9 mouse cellular contexts compared by ENCODE assay signal in the genomic region with DNA sequence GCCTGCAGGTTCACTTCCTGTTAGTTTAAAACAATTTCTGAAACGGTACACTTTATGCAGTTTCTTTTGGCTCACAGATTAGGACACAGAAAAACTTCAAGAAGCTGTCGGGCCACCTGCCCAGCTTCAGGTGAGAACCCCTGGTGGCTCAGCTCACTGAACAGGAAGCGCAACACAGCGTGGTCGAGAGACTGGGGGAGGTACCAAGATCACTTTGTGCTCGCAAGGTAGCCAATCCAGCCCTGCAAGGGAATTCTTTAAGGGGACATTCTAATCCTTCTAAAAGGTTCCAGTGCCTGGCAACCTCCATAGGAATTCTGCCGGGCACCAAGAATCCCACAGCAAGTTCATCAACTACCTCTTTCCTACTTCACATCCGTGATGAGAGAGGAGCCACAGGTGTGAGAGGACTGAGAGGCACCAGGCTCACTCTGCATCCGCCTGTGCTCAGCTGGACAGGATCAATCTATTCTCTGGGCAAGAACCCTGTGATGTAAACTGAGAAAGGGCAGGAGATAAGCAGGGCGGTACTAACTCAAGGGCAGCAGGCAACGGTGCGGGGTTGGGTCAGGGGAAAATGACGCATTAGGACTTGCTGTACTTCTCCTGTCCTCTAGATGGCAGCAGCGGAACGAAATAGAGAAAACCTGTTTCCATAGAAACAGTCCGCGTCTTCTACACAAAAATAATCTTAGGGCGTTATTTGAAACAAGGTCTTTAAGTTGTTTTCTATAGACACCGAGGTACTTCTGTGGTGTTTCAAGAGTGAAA.
A peak's percentile ranks its signal among the peaks of the same experiment; 100 is the strongest.
DNase-seq lines count a peak whose midpoint lies in the region; ATAC-seq lines count a peak whose summit lies in the region.
"Had no signal": no experiment of that assay in that cellular context is flagged by ENCODE, and none has a peak within 500 bp of the region (broad histone marks: within the 10 kb centered on the region; RNA-seq: fewer than 3 reads in every experiment).

No protein-coding gene starts in this region.

- no peak overlapping the region for H3K27ac ChIP-seq in heart, embryonic 11.5 days (ENCODE audit: low read depth, low read length)
- no peak overlapping the region for H3K27ac ChIP-seq in kidney, embryonic 15.5 days
- H3K27ac ChIP-seq in limb, embryonic 15.5 days: no peak overlapping the region

- WGBS in heart, embryonic 11.5 days (ENCODE audit: insufficient replicate concordance): 2% methylated on average over 19 of the region's 19 CpGs
- 2% methylated on average over 19 of the region's 19 CpGs for WGBS in kidney, embryonic 15.5 days
- WGBS in limb, embryonic 15.5 days: 1% methylated on average over 19 of the region's 19 CpGs

- DNase-seq in CD4-positive helper T cell, adult 2 months (ENCODE audit: low read depth, low spot score): peak; percentile 82
- peak; percentile 67 for DNase-seq in brain, adult 2 months (ENCODE audit: low read depth, low spot score)
- DNase-seq in monocyte, adult 2 months (ENCODE audit: low read depth in 1 of 2, low spot score in 2 of 2): peak; percentile 7 to 15
- DNase-seq in spleen, postnatal 4 days (ENCODE audit: low spot score in 2 of 2): peak; percentile 43 to 78

- H3K4me3 ChIP-seq in heart, embryonic 11.5 days (ENCODE audit: low read depth, low read length): peak overlapping the region; percentile 26; the same call in 1 of the 2 replicates
- H3K4me3 ChIP-seq in kidney, embryonic 15.5 days (replicated peaks): peak overlapping the region; percentile 27
- H3K4me3 ChIP-seq in limb, embryonic 15.5 days: peak overlapping the region; percentile 13; the same call in 1 of the 2 replicates
- H3K4me3 ChIP-seq: erythroblast, embryonic 14.5 days had no signal

- H3K27me3 ChIP-seq in heart, embryonic 11.5 days (ENCODE audit: control insufficient read depth, insufficient read depth, low read length): peaks cover 11% of the 10 kb centered on the region; the same call in 1 of the 2 replicates
- peaks cover 25% of the 10 kb centered on the region for H3K27me3 ChIP-seq in kidney, embryonic 15.5 days
- H3K27me3 ChIP-seq in limb, embryonic 15.5 days: peaks cover 17% of the 10 kb centered on the region

- H3K9ac ChIP-seq in heart, embryonic 11.5 days (ENCODE audit: low read depth, low read length): no peak overlapping the region
- no peak overlapping the region for H3K9ac ChIP-seq in kidney, embryonic 15.5 days
- H3K9ac ChIP-seq in limb, embryonic 15.5 days: no peak overlapping the region

- no peaks in the 10 kb centered on the region for H3K9me3 ChIP-seq in heart, embryonic 11.5 days (replicated peaks; ENCODE audit: control insufficient read depth, low read length)
- no peaks in the 10 kb centered on the region for H3K9me3 ChIP-seq in kidney, embryonic 15.5 days (replicated peaks)
- no peaks in the 10 kb centered on the region for H3K9me3 ChIP-seq in limb, embryonic 15.5 days

- no peaks in the 10 kb centered on the region for H3K36me3 ChIP-seq in heart, embryonic 11.5 days (ENCODE audit: control insufficient read depth, insufficient read depth, low read length)
- no peaks in the 10 kb centered on the region for H3K36me3 ChIP-seq in kidney, embryonic 15.5 days
- H3K36me3 ChIP-seq in limb, embryonic 15.5 days: no peaks in the 10 kb centered on the region

- peak overlapping the region; percentile 61 for H3K4me2 ChIP-seq in heart, embryonic 11.5 days
- peak overlapping the region; percentile 54 for H3K4me2 ChIP-seq in kidney, embryonic 15.5 days
- peak overlapping the region; percentile 45 for H3K4me2 ChIP-seq in limb, embryonic 15.5 days

- peak; percentile 57 for ATAC-seq in erythroblast, adult 5-6 weeks (replicated peaks; ENCODE audit: low FRiP score, poor library complexity, severe bottlenecking)
- no peak for ATAC-seq in heart, embryonic 11.5 days (replicated peaks; ENCODE audit: insufficient number of reproducible peaks, low FRiP score, low TSS enrichment)
- ATAC-seq in kidney, embryonic 15.5 days (replicated peaks; ENCODE audit: low FRiP score): peak; percentile 83
- no peak; the same call in 1 of the 2 replicates for ATAC-seq in limb, embryonic 15.5 days (ENCODE audit: insufficient number of reproducible peaks, low FRiP score, low TSS enrichment, low read depth)

- H3K4me1 ChIP-seq in heart, embryonic 11.5 days (ENCODE audit: control insufficient read depth, insufficient read depth, low read length): 0 out of 2 replicates have a peak, but pooled peaks cover 5% of the 10 kb centered on the region
- H3K4me1 ChIP-seq in kidney, embryonic 15.5 days: peaks cover 8% of the 10 kb centered on the region; the same call in 1 of the 2 replicates
- H3K4me1 ChIP-seq in limb, embryonic 15.5 days: peaks cover 5% of the 10 kb centered on the region

Comparison
In these comparisons a context has a peak if more than half of its experiments do, and no peak if none do; other contexts are left out.
1. DNase-seq: peak in every context shown above with its lines; median percentile 82 in CD4-positive helper T cell, adult 2 months; 67 in brain, adult 2 months; 60 in spleen, postnatal 4 days; 11 in monocyte, adult 2 months.
2. ATAC-seq: peak in erythroblast, adult 5-6 weeks (single experiment) and kidney, embryonic 15.5 days (single experiment); none in heart, embryonic 11.5 days (single experiment) and limb, embryonic 15.5 days (single experiment).
3. Peak in every context shown above with its lines, with median percentiles within 50 percentile points of each other: H3K4me2 ChIP-seq and H3K4me3 ChIP-seq.